Mouse (Mus musculus): ENCODE measurements at regions not wholly inside any gene's neighbourhood (a gene's known extent, or its start where the extent isn't known, plus 50 kb on each side); places are given as distances from the start of the nearest gene placed in this dataset.
A peak's percentile ranks its signal among the peaks of the same experiment; 100 is the strongest.

DNA sequence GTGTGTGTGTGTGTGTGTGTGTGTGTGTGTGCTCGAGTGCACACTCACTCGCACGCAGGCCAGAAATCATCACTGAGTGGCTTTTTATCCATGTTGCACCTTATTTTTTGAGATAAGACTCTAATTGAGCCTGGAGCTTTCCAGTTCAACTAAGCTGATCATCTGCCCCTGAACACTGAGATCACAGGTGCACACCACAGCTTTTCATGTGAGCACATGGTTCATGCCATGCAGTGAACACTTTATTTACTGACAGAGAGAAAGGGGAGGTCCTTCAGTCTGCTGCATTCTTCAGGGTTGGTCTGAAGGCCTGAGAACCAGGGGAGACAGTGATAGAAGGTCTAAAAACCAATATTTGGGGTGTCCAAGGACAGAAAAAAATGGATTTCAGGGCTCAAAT lies 161.7 kb upstream of the Olig3 start:
- H3K4me1 ChIP-seq (ENCODE audit: insufficient read depth, low read length), result no peaks in the 10 kb centered on the region
- H3K4me2 ChIP-seq (ENCODE audit: low read depth, low read length, poor library complexity, severe bottlenecking), result no peak overlapping the region
- no peak overlapping the region for H3K4me3 ChIP-seq (ENCODE audit: low read depth, low read length)
- H3K27me3 ChIP-seq (ENCODE audit: insufficient read depth, low read length), result no peaks in the 10 kb centered on the region
- H3K9ac ChIP-seq (replicated peaks; ENCODE audit: low read length, poor library complexity, severe bottlenecking), result no peak overlapping the region
- H3K9me3 ChIP-seq (ENCODE audit: low read length), result no peaks in the 10 kb centered on the region
- WGBS, result 97% methylated on average over 3 of the region's 3 CpGs
- H3K36me3 ChIP-seq (ENCODE audit: insufficient read depth, low read length), result no peaks in the 10 kb centered on the region
- no peak for TF ChIP-seq CTCF (IDR thresholded peaks at IDR 0.05)
- DNase-seq (ENCODE audit: low spot score) (no peak), ATAC-seq (ENCODE audit: low FRiP score) (no peak)
- H3K27ac ChIP-seq (ENCODE audit: low read depth, low read length), result no peak overlapping the region

- WGBS, result 90% methylated on average over 5 of the region's 5 CpGs
- Histone ChIP-seq H3K4me1 (ENCODE audit: insufficient read depth, low read length) (no peaks in the 10 kb centered on the region), H3K27me3 (ENCODE audit: insufficient read depth, low read length) (no peaks in the 10 kb centered on the region), H3K9ac (replicated peaks; ENCODE audit: low read length, poor library complexity, severe bottlenecking) (no peak overlapping the region), H3K4me3 (ENCODE audit: low read depth, low read length) (no peak overlapping the region), H3K27ac (ENCODE audit: low read depth, low read length) (no peak overlapping the region), H3K4me2 (ENCODE audit: low read depth, low read length, poor library complexity, severe bottlenecking) (no peak overlapping the region), H3K9me3 (ENCODE audit: low read length) (no peaks in the 10 kb centered on the region), H3K36me3 (ENCODE audit: insufficient read depth, low read length) (no peaks in the 10 kb centered on the region)
- ATAC-seq (ENCODE audit: low FRiP score) (no peak), DNase-seq (ENCODE audit: low spot score) (no peak)
- no peak for TF ChIP-seq CTCF (IDR thresholded peaks at IDR 0.05)
Observed at GRCm38 (mm10) chr10:19192971-19193758, 163.2 kb upstream of the Olig3 start.

- Histone ChIP-seq H3K36me3 (ENCODE audit: insufficient read depth, low read length) (no peaks in the 10 kb centered on the region), H3K9ac (replicated peaks; ENCODE audit: low read length, poor library complexity, severe bottlenecking) (no peak overlapping the region), H3K4me2 (ENCODE audit: low read depth, low read length, poor library complexity, severe bottlenecking) (no peak overlapping the region), H3K27me3 (ENCODE audit: insufficient read depth, low read length) (no peaks in the 10 kb centered on the region), H3K4me3 (ENCODE audit: low read depth, low read length) (no peak overlapping the region), H3K27ac (ENCODE audit: low read depth, low read length) (no peak overlapping the region), H3K4me1 (ENCODE audit: insufficient read depth, low read length) (no peaks in the 10 kb centered on the region), H3K9me3 (ENCODE audit: low read length) (no peaks in the 10 kb centered on the region)
- TF ChIP-seq CTCF (IDR thresholded peaks at IDR 0.05), result no peak
- ATAC-seq (ENCODE audit: low FRiP score) (no peak), DNase-seq (ENCODE audit: low spot score) (no peak)
- 17% methylated on average over 1 of the region's 1 CpGs for WGBS
Observed at GRCm38 (mm10) chr10:19192221-19192620, 164.1 kb upstream of the Olig3 start.

- H3K36me3 ChIP-seq (ENCODE audit: insufficient read depth, low read length), result no peaks in the 10 kb centered on the region
- peak overlapping the region; percentile 51 for H3K4me2 ChIP-seq (ENCODE audit: low read depth, low read length, poor library complexity, severe bottlenecking)
- no peaks in the 10 kb centered on the region for H3K9me3 ChIP-seq (ENCODE audit: low read length)
- no peaks in the 10 kb centered on the region for H3K4me1 ChIP-seq (ENCODE audit: insufficient read depth, low read length)
- H3K27me3 ChIP-seq (ENCODE audit: insufficient read depth, low read length), result no peaks in the 10 kb centered on the region
- peak overlapping the region; percentile 25 for H3K4me3 ChIP-seq (ENCODE audit: low read depth, low read length)
- WGBS, result 16% methylated on average over 13 of the region's 13 CpGs
- DNase-seq (ENCODE audit: low spot score) (peak; percentile 22), ATAC-seq (ENCODE audit: low FRiP score) (peak; percentile 45)
- TF ChIP-seq CTCF (IDR thresholded peaks at IDR 0.05), result peak; percentile 48
- H3K9ac ChIP-seq (replicated peaks; ENCODE audit: low read length, poor library complexity, severe bottlenecking), result peak overlapping the region; percentile 33; the same call in 1 of the 2 replicates
- H3K27ac ChIP-seq (ENCODE audit: low read depth, low read length), result no peak overlapping the region
Observed at GRCm38 (mm10) chr10:19188082-19188742, 168.1 kb upstream of the Olig3 start.

DNA sequence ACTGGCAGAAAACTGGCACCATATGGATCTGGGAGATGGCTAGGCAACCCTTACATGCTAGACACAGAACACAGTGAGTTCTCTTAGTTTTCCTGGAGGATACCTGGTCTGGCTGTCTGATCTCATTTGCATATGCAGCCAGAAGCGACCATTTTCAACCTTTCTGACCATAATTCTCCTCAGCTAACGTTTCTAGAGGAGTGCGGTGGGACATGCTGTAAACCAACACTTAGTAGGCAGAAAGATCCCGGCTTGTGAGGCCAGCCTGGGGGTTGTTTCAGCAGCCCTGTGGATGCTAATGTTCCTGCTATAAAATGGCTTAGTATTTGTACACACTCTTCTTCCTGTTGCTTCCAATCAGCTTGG lies 168.6 kb upstream of the Olig3 start:
- H3K36me3 ChIP-seq (ENCODE audit: insufficient read depth, low read length), result no peaks in the 10 kb centered on the region
- no peak for ATAC-seq (ENCODE audit: low FRiP score)
- H3K9ac ChIP-seq (replicated peaks; ENCODE audit: low read length, poor library complexity, severe bottlenecking), result 0 out of 2 replicates have a peak overlapping the region, but pooled peaks have one; percentile 33
- no peak overlapping the region for H3K27ac ChIP-seq (ENCODE audit: low read depth, low read length)
- TF ChIP-seq CTCF (IDR thresholded peaks at IDR 0.05), result no peak
- DNase-seq (ENCODE audit: low spot score), result no peak
- no peaks in the 10 kb centered on the region for H3K9me3 ChIP-seq (ENCODE audit: low read length)
- H3K27me3 ChIP-seq (ENCODE audit: insufficient read depth, low read length), result no peaks in the 10 kb centered on the region
- peak overlapping the region; percentile 25; the same call in 1 of the 2 replicates for H3K4me3 ChIP-seq (ENCODE audit: low read depth, low read length)
- peak overlapping the region; percentile 51 for H3K4me2 ChIP-seq (ENCODE audit: low read depth, low read length, poor library complexity, severe bottlenecking)
- H3K4me1 ChIP-seq (ENCODE audit: insufficient read depth, low read length), result no peaks in the 10 kb centered on the region
- 65% methylated on average over 4 of the region's 4 CpGs for WGBS

- Histone ChIP-seq H3K27me3 (ENCODE audit: insufficient read depth, low read length) (no peaks in the 10 kb centered on the region), H3K9me3 (ENCODE audit: low read length) (no peaks in the 10 kb centered on the region), H3K4me3 (ENCODE audit: low read depth, low read length) (no peak overlapping the region), H3K36me3 (ENCODE audit: insufficient read depth, low read length) (no peaks in the 10 kb centered on the region), H3K4me2 (ENCODE audit: low read depth, low read length, poor library complexity, severe bottlenecking) (no peak overlapping the region), H3K9ac (replicated peaks; ENCODE audit: low read length, poor library complexity, severe bottlenecking) (no peak overlapping the region), H3K4me1 (ENCODE audit: insufficient read depth, low read length) (no peaks in the 10 kb centered on the region), H3K27ac (ENCODE audit: low read depth, low read length) (no peak overlapping the region)
- no peak for TF ChIP-seq CTCF (IDR thresholded peaks at IDR 0.05)
- 98% methylated on average over 2 of the region's 2 CpGs for WGBS
- ATAC-seq (ENCODE audit: low FRiP score) (no peak), DNase-seq (ENCODE audit: low spot score) (no peak)
Observed at GRCm38 (mm10) chr10:19187084-19187615, 169.2 kb upstream of the Olig3 start.

All from midbrain, postnatal 0 days (tissue).